Mouse (Mus musculus): ENCODE results near the gene Troap. TPM values are rescaled to one million over a fixed set of nuclear protein-coding genes. Genes with fewer than 3 reads are reported as not detected.

Gene Troap
- 3.9 and 4.9 TPM in 2 replicates for polyA plus RNA-seq (2014; fragmentation: Nextera tagmentation; extraction: Ambion mirVana)

DNA sequence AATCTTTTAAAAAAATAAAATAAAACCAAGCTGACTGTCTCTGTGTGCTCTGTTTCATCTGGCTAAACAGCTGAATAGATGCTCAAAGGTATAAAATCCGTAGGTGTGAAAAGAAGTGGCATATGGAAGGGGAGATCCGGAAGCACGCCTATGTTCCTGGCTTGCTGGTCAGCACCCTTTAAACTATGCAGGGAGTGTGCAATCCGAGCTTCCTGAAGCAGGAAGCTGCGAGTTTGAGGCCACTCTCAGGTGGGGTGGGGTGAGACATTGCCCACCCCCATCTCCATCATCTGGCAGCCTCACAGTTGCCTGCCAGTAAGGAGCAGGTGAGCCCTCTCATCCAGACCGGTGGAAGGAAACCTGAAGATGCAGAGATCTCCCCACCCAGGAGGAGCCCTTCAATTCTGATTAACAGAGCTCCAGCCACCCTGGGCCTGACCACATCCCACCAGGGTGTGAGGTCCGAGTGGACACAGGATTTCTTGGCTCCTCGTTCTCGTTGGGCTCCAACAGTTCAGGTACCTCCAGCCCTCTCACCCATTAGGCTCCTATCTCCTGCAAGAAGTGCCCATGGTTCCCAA lies at the start of gene Troap:
Gene Troap (plus strand): TSS at position 557 of the 581 bp plus-strand sequence.
- 22% methylated on average over 9 of the region's 9 CpGs for WGBS
- no peak for DNase-seq
- ATAC-seq (ENCODE audit: low FRiP score, low TSS enrichment), result peak; percentile 28
- Histone ChIP-seq H3K9ac (replicated peaks; ENCODE audit: low read length) (peak within 1 kb of the TSS; percentile 64), H3K9me3 (ENCODE audit: control insufficient read depth, low read length) (no peaks in the 10 kb centered on the region), H3K27ac (replicated peaks; ENCODE audit: low read depth, low read length) (peak within 1 kb of the TSS; percentile 97), H3K4me1 (ENCODE audit: control insufficient read depth, insufficient read depth, low read length) (peaks cover 13% of the 10 kb centered on the region), H3K27me3 (ENCODE audit: control insufficient read depth, insufficient read depth, low read length) (no peaks in the 10 kb centered on the region), H3K4me3 (replicated peaks; ENCODE audit: low read depth, low read length) (peak within 1 kb of the TSS; percentile 45), H3K36me3 (ENCODE audit: control insufficient read depth, insufficient read depth, low read length) (no peaks in the 10 kb centered on the region), H3K4me2 (ENCODE audit: low read length) (peak within 1 kb of the TSS; percentile 75)

DNA sequence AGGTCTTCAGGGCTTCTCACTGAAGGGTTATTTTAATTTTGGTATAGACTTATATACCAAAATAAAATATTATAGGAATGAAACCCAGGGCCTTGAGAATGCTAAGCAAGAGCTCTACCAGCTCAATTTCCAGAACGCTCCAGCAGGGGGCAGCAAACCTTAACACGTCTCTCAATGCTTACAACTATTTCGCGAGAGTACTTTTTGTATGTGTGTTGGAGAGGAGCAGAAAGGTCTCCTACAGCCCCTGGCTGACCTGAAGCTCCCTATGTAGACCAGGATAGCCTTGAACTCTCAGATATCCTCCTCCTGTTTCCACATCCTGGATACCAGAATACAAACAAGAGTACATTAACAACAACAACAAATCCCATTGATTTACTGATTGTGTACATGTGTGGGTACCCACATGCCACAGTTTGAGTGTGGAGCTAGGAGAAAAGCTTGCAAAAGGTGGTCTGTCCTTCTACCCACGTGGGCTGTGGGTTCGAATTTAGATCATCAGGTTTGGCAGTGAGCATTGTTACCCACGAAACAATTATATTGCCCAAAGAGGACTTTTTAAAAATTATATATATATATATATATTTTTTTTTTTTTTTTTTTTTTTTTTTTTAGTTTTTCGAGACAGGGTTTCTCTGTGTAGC lies 49.6 kb upstream of the Troap start:
- Histone ChIP-seq H3K4me2 (ENCODE audit: low read length) (no peak overlapping the region), H3K4me3 (replicated peaks; ENCODE audit: low read depth, low read length) (no peak overlapping the region), H3K9me3 (ENCODE audit: control insufficient read depth, low read length) (no peaks in the 10 kb centered on the region), H3K4me1 (ENCODE audit: control insufficient read depth, insufficient read depth, low read length) (peaks cover 8% of the 10 kb centered on the region), H3K9ac (replicated peaks; ENCODE audit: low read length) (no peak overlapping the region), H3K27me3 (ENCODE audit: control insufficient read depth, insufficient read depth, low read length) (peaks cover 4% of the 10 kb centered on the region; the same call in 1 of the 2 replicates), H3K27ac (replicated peaks; ENCODE audit: low read depth, low read length) (no peak overlapping the region), H3K36me3 (ENCODE audit: control insufficient read depth, insufficient read depth, low read length) (no peaks in the 10 kb centered on the region)
- DNase-seq (peak; percentile 94), ATAC-seq (ENCODE audit: low FRiP score, low TSS enrichment) (no peak)
- WGBS, result 21% methylated on average over 7 of the region's 8 CpGs

DNA sequence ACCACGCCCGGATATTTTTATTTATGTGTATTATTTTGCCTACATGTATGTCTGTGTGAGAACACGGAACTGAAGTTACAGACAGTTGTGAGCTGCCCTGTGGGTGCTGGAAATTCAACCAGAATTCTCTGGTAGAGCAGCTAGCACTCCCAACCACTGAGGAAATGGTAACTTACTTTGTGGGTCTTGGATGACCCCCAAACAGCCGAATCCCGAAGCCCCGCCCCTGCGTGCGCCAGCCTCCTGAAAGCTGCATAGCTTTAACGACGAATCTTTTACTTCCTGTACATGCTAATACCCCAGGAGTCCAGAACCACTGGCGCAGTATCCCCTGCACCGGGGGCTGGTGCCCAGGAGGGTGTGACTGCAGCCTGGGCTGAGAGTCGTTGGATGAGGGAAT lies 49.0 kb upstream of the Troap start:
- 79% methylated on average over 13 of the region's 13 CpGs for WGBS
- H3K27ac ChIP-seq (replicated peaks; ENCODE audit: low read depth, low read length), result no peak overlapping the region
- H3K27me3 ChIP-seq (ENCODE audit: control insufficient read depth, insufficient read depth, low read length), result peaks cover 4% of the 10 kb centered on the region; the same call in 1 of the 2 replicates
- no peak overlapping the region for H3K9ac ChIP-seq (replicated peaks; ENCODE audit: low read length)
- peaks cover 13% of the 10 kb centered on the region for H3K4me1 ChIP-seq (ENCODE audit: control insufficient read depth, insufficient read depth, low read length)
- H3K4me2 ChIP-seq (ENCODE audit: low read length), result no peak overlapping the region
- no peak overlapping the region for H3K4me3 ChIP-seq (replicated peaks; ENCODE audit: low read depth, low read length)
- no peaks in the 10 kb centered on the region for H3K36me3 ChIP-seq (ENCODE audit: control insufficient read depth, insufficient read depth, low read length)
- no peaks in the 10 kb centered on the region for H3K9me3 ChIP-seq (ENCODE audit: control insufficient read depth, low read length)
- DNase-seq, result no peak
- ATAC-seq (ENCODE audit: low FRiP score, low TSS enrichment), result no peak

DNA sequence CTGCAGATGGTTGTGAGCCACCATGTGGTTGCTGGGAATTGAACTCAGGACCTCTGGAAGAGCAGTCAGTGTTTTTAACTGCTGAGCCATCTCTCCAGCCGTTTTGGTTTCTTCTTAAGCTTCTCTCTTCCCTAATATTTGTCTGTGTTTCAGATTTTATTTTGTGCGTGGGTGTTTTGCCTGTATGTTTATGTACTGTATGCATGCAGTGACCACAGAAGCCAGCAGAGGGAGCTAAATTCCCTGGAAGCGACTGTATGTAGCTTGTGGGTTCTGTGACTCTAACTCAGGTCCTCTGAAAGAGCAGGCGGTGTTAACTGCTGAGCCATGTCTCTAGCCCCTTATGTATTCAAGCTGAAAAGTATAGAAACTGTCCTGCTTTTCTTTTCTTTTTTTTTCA lies 48.1 kb upstream of the Troap start:
- H3K36me3 ChIP-seq (ENCODE audit: control insufficient read depth, insufficient read depth, low read length), result no peaks in the 10 kb centered on the region
- no peak overlapping the region for H3K4me3 ChIP-seq (replicated peaks; ENCODE audit: low read depth, low read length)
- ATAC-seq (ENCODE audit: low FRiP score, low TSS enrichment) (no peak), DNase-seq (peak; percentile 52)
- WGBS, result 62% methylated on average over 4 of the region's 4 CpGs
- H3K4me1 ChIP-seq (ENCODE audit: control insufficient read depth, insufficient read depth, low read length), result peaks cover 16% of the 10 kb centered on the region
- H3K9me3 ChIP-seq (ENCODE audit: control insufficient read depth, low read length), result no peaks in the 10 kb centered on the region
- no peak overlapping the region for H3K27ac ChIP-seq (replicated peaks; ENCODE audit: low read depth, low read length)
- H3K4me2 ChIP-seq (ENCODE audit: low read length), result no peak overlapping the region
- no peak overlapping the region for H3K9ac ChIP-seq (replicated peaks; ENCODE audit: low read length)
- H3K27me3 ChIP-seq (ENCODE audit: control insufficient read depth, insufficient read depth, low read length), result peaks cover 4% of the 10 kb centered on the region; the same call in 1 of the 2 replicates

DNA sequence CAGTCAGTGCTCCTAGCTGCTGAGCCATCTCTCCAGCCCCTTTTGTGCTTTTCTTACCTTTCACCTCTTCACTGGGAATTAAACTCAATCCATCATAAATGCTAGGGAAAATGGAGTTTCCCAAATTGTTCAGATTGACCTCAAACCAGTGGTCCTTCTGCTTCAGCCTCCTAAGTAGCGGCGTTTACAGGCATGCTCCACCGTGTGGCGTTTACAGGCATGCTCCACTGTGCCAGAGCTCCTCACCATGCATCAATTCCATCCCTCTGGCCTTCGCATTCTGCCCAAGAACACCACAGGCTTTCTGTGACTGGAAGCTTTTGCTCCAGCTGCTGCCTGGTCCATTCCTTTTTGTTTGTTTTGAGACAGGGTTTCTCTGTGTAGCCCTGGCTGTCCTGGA lies 47.3 kb upstream of the Troap start:
- Histone ChIP-seq H3K27me3 (ENCODE audit: control insufficient read depth, insufficient read depth, low read length) (peaks cover 4% of the 10 kb centered on the region; the same call in 1 of the 2 replicates), H3K9ac (replicated peaks; ENCODE audit: low read length) (no peak overlapping the region), H3K27ac (replicated peaks; ENCODE audit: low read depth, low read length) (no peak overlapping the region), H3K36me3 (ENCODE audit: control insufficient read depth, insufficient read depth, low read length) (no peaks in the 10 kb centered on the region), H3K4me3 (replicated peaks; ENCODE audit: low read depth, low read length) (no peak overlapping the region), H3K4me1 (ENCODE audit: control insufficient read depth, insufficient read depth, low read length) (peaks cover 16% of the 10 kb centered on the region), H3K9me3 (ENCODE audit: control insufficient read depth, low read length) (no peaks in the 10 kb centered on the region), H3K4me2 (ENCODE audit: low read length) (no peak overlapping the region)
- ATAC-seq (ENCODE audit: low FRiP score, low TSS enrichment) (no peak), DNase-seq (no peak)
- 71% methylated on average over 5 of the region's 5 CpGs for WGBS

DNA sequence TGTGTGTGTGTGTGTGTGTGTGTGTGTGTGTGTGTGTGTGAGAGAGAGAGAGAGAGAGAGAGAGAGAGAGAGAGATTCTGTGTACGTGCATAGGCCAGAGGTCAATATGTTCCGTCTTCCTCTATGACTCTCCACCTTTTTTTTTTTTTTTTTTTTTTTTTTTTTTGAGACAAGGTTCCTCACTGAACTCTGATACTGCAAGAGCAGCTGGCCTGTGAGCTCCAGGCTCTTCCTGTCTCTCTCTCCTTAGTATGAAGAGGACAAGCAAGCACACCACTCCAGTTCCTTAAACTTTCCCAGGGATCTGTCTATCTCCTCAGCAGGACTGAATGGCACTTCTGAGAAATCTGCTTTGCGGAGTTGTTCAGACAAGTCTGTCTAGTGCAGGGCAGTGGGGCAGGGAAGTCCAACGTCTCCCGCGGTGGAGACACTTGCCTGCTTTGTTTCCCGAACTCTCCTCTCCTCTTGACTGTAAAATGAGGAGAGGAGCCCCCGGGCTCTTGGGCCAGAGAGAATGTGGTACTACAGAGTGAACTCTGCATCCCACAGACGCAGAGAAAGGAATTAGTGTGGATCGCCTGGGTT lies 45.4 kb upstream of the Troap start:
- H3K9me3 ChIP-seq (ENCODE audit: control insufficient read depth, low read length), result no peaks in the 10 kb centered on the region
- DNase-seq, result peak; percentile 33
- no peak overlapping the region for H3K9ac ChIP-seq (replicated peaks; ENCODE audit: low read length)
- 13% methylated on average over 10 of the region's 10 CpGs for WGBS
- H3K4me1 ChIP-seq (ENCODE audit: control insufficient read depth, insufficient read depth, low read length), result peaks cover 16% of the 10 kb centered on the region
- no peak overlapping the region for H3K27ac ChIP-seq (replicated peaks; ENCODE audit: low read depth, low read length)
- ATAC-seq (ENCODE audit: low FRiP score, low TSS enrichment), result no peak
- H3K27me3 ChIP-seq (ENCODE audit: control insufficient read depth, insufficient read depth, low read length), result peaks cover 4% of the 10 kb centered on the region; the same call in 1 of the 2 replicates
- H3K4me3 ChIP-seq (replicated peaks; ENCODE audit: low read depth, low read length), result peak overlapping the region; percentile 33; the same call in 1 of the 2 replicates
- H3K36me3 ChIP-seq (ENCODE audit: control insufficient read depth, insufficient read depth, low read length), result no peaks in the 10 kb centered on the region
- peak overlapping the region; percentile 59 for H3K4me2 ChIP-seq (ENCODE audit: low read length)

DNA sequence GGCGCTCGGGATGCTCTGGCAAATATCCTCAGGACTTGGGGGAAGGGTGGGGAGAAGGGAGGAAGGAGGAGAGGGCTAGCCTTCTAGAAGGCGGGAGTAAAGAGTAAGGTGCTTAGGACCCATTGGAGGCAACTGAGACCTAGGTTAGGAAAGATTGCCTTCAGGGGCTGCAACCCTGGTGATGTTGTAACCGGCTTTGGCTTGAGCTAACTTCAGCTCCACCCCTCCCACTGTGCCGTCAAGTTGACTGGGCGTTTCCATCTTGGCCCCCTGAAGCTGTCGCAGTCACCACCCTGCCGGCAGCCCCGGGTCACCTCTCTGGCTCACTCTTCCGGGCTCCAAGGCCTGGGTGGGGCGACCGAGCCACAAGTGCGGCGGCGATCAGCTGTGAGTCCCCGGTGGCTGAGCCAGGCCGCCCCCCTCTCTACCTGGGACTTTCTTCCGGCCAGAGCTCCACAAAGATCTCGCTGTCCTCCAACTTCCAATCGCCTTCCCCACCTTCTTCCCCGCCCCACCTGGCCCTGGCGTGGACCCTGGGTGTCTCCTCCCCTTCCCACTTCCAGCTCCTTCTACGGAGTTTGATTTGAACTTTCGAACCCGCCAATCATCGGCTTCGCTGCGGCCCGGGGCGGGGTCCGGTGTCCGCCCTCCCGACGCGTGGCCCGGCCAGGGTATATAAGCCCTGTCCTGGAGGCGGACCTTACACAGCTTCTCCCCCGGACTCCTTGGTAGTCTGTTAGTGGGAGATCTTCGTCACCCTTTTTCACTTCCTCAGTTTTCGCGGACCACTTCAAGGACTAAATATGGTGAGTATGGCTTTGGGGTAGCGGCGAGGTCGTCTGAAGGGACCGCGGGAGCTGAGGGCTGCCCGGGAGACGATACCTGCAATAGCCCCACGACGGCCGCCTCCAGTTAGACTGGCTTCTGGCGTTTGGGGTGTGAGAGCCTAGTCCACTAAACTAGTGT lies 44.5 kb upstream of the Troap start, which contains the start of gene Tuba1c:
Gene Tuba1c (plus strand): TSS at position 273 of the 966 bp plus-strand sequence.
- Histone ChIP-seq H3K9me3 (ENCODE audit: control insufficient read depth, low read length) (no peaks in the 10 kb centered on the region), H3K4me2 (ENCODE audit: low read length) (peak within 1 kb of the TSS; percentile 59), H3K4me1 (ENCODE audit: control insufficient read depth, insufficient read depth, low read length) (peaks cover 16% of the 10 kb centered on the region), H3K27ac (replicated peaks; ENCODE audit: low read depth, low read length) (no peak within 1 kb of the TSS), H3K27me3 (ENCODE audit: control insufficient read depth, insufficient read depth, low read length) (peaks cover 4% of the 10 kb centered on the region; the same call in 1 of the 2 replicates), H3K4me3 (replicated peaks; ENCODE audit: low read depth, low read length) (peak within 1 kb of the TSS; percentile 33), H3K9ac (replicated peaks; ENCODE audit: low read length) (0 out of 2 replicates have a peak within 1 kb of the TSS, but pooled peaks have one; percentile 7), H3K36me3 (ENCODE audit: control insufficient read depth, insufficient read depth, low read length) (no peaks in the 10 kb centered on the region)
- DNase-seq, result peak; percentile 63
- WGBS, result 1% methylated on average over 52 of the region's 52 CpGs
- peak; percentile 53; the same call in 1 of the 2 replicates for ATAC-seq (ENCODE audit: low FRiP score, low TSS enrichment)

Measured in midbrain, embryonic 14.5 days (tissue).